Mouse (Mus musculus) CD4-positive, CD25-positive, alpha-beta regulatory T cell, adult 2 months (primary cell): ENCODE data around the gene Ebf1.
A peak's percentile ranks its signal among the peaks of the same experiment; 100 is the strongest.

ENCODE experiments used
- DNase-seq: peaks from one replicate; pipeline ENCODE4 v3.0.0-alpha.2; 2012; ENCODE audit warnings: low read depth, low spot score

The Ebf1 gene

GRCm38 (mm10) chr11:44661875-44662274 is 44.8 kb downstream of the Ebf1 start:
- DNase-seq = no peak

DNA sequence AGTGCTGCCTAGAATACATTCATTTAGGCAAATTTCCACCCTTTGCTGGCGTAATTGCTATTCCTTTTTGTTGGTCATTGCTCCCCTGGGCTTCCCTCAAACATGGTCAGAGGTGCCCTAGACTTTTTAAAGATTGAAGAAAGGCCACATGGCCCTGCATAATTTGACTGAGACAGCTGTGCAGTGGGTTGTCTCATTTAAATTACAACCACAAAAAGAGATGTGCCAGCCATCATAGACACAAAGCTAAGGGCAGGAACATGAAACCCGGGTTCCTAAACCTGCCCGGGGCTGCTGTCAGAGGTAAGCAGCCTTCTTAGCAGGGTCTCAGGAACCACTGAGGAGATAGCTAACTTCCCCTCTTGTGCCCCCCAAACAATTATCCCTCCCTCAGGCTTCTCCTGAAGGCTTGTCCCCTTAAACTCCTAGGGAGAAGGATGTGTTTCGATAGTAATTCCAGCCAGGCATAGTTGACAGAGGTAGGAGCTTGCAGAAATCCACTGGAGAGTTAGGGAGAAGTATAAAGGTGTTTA is 46.6 kb downstream of the Ebf1 start:
- no peak for DNase-seq

DNA sequence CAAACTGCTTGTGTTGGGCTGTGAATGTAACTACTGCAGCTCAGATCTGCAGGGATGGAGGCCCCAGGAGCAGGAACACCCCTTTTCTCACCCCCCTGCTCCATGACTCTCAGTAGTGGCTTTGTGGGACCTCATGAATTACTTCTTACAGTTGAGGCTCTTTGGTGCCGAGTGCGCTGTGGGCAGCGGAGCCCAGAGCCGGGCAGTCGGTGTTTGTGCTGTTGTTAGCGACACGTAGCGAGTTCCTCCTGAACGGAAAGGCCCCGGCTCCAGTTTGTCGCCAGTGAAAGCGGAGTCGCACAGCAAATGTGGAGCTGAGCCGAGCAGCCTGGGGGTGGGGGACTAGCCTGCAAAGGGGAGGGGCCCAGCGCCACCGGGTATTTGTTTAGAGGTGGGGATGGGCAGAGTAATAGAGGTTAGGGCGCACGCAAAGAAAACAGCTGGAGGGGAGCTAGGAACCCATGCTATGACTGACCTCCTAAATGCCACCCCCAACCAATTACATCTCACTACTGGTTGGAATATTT is 48.1 kb downstream of the Ebf1 start:
- no peak for DNase-seq

DNA sequence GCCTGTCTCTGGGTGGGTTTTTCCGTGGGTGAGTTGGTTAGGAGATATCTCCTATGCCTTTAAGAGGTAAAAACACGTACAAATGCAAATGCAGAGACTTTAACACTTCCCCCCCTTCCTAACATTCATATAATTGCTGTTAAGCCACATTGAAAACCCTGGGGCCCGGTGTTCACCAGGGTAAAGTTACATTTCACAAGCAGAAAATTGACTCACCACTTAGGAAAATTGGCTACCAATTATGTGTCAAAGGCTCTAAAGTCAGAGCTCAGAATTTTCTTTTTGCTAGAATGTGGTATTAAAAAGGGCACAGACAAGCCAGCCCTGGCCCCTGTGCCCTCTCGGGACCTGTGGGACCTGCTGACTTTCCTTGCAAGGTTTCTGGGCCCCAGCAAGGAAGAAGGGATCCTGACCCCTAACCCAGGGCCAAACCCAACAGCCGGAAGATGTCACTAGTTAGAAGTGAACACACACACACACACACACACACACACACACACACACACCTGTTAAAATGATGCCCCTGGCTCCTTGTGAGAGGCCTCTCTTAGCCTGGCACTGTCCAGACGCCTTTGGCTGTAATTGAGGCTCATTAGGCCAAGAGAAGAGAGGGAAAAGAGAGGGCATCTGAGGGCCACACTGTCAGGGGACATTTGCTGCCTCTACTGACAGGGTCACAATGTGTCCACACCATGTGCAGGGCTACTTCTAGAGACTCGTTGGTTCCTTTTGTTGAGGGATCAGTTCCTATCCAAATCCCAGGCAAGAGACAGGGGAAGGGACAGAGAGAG is 48.8 kb downstream of the Ebf1 start:
- DNase-seq = no peak

GRCm38 (mm10) chr11:44666741-44667140 is 49.6 kb downstream of the Ebf1 start:
- DNase-seq = no peak

- DNase-seq = no peak
Observed at GRCm38 (mm10) chr11:44681306-44681705, 64.2 kb downstream of the Ebf1 start.

DNA sequence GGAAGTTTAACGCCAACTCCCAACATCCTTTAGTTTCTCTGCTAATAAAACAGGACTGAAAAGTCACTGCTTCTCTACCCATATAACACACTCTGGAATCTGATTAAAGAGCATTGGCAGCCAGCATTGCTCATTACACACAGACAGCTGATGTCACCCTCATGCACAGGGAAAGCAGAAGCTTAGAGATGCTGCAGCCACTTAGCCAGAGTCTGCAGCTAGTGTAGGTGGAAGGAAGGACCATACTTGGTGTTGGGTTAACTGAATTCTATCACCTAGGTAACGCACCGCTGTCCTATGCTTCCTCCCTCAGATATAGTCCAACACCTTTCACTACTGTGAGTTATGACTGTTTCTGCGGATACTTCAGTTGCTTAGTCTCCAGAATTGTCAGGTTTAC is 64.9 kb downstream of the Ebf1 start:
- no peak for DNase-seq

- no peak for DNase-seq
Observed at GRCm38 (mm10) chr11:44682703-44683539, 65.8 kb downstream of the Ebf1 start.

DNA sequence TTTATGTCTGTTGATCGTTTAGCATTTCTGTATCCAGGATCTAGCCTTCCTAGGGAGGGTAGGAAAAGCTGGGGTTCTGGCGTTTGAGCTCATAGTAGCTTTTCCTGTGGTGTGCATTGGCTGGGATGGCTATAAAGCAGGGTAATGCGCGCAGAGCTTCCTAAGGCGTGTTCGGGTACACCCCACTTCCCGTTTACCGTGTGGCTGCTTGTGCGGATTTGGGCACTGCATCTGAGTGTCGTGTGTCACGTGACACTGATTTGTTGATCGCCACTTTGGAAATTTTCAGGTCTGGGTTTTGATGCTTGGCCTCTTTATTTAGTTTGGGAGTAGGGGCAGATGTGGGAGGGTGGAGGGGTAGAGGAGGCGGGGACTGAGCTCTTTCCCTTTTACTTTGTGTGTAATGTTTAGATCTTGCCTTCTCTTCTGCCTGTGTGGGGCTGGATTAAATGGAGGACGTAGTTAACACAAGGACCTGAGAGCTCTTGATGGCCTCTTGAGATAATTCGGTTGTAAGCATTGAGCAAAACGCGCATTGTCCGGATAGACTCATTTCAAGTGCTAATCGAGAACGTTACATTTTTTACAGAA is 67.5 kb downstream of the Ebf1 start:
- DNase-seq = peak; percentile 3

- DNase-seq = no peak
Observed at GRCm38 (mm10) chr11:44685129-44685528, 68.0 kb downstream of the Ebf1 start.

GRCm38 (mm10) chr11:44685911-44686361 is 68.8 kb downstream of the Ebf1 start:
- DNase-seq = no peak

- DNase-seq = no peak
Observed at GRCm38 (mm10) chr11:44686378-44686777, 69.3 kb downstream of the Ebf1 start.

- no peak for DNase-seq
Observed at GRCm38 (mm10) chr11:44688542-44688941, 71.4 kb downstream of the Ebf1 start.

- no peak for DNase-seq
Observed at GRCm38 (mm10) chr11:44689571-44690264, 72.6 kb downstream of the Ebf1 start.

DNA sequence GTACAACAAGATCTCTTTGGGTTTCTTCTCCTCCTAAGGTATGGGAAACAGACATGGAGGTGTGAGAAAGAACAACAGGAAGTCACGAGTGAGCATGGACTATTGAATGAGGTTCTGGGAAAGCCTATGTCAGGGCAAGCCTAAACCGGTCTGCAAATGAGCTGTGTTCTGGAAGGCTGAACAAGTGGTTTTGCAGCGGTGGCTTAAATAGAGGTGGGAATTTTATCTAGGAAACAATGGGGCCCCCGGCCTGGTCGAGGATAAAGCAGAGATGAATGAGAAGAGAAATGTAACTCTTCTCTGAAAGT is 73.1 kb downstream of the Ebf1 start:
- DNase-seq = no peak

- DNase-seq = no peak
Observed at GRCm38 (mm10) chr11:44695416-44695815, 78.3 kb downstream of the Ebf1 start.

GRCm38 (mm10) chr11:44696539-44697201 is 79.6 kb downstream of the Ebf1 start:
- DNase-seq = no peak

- DNase-seq = no peak
Observed at GRCm38 (mm10) chr11:44700181-44700580, 83.1 kb downstream of the Ebf1 start.

GRCm38 (mm10) chr11:44701221-44701810 is 84.2 kb downstream of the Ebf1 start:
- DNase-seq = no peak

GRCm38 (mm10) chr11:44701864-44702263 is 84.7 kb downstream of the Ebf1 start:
- DNase-seq = no peak
